Mouse (Mus musculus): ENCODE results near the gene F2r. TPM values are rescaled to one million over a fixed set of nuclear protein-coding genes. Genes with fewer than 3 reads are reported as not detected.

The F2r gene
- polyA plus RNA-seq, 1 experiment = 97.4 TPM

DNA sequence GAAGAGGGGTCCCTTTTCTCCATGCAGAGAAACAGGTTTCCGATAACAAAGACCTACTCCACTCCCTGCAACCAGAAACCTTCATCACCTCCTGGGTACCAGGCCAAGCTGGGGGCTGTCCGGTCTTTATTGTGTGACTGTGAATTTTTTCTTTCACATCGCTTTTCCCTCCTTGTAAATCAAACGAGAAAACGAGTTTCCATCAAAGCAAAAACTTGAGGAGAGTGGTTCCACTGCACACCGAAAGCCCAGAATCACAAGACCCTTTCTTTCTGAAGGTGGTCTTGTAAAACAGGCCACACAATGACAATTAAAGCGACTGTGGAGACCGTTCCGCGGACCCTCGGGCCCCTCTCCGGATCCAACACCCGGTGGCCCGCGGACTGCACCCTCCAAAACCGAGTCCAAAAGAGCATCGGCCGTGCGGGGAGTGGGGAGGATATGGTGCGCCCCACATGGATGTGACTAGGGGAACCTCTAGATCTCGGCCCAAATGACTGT, 566 bp downstream of the F2r start:
- peak overlapping the region; percentile 74 for H3ac ChIP-seq (ENCODE audit: control insufficient read depth, insufficient read length, low read depth)
- peaks cover 20% of the 10 kb centered on the region for H3K36me3 ChIP-seq (ENCODE audit: control insufficient read depth, insufficient read depth)
- no peak for TF ChIP-seq FOSL1 (IDR thresholded peaks at IDR 0.05; ENCODE audit: insufficient read depth, low read length, poor library complexity, severe bottlenecking)
- no peak for TF ChIP-seq CEBPB (IDR thresholded peaks at IDR 0.05; ENCODE audit: low read depth)
- no peak for TF ChIP-seq USF1 (IDR thresholded peaks at IDR 0.05; ENCODE audit: low read depth)
- TF ChIP-seq CTCF (IDR thresholded peaks at IDR 0.05; ENCODE audit: control insufficient read depth, insufficient read depth, insufficient read length) = no peak
- no peak for TF ChIP-seq MYOG (IDR thresholded peaks at IDR 0.05; ENCODE audit: control insufficient read depth, extremely low read depth, insufficient read length)
- no peak for TF ChIP-seq MYOD1 (IDR thresholded peaks at IDR 0.05; ENCODE audit: control insufficient read depth, insufficient read length, low read depth)
- TF ChIP-seq MAX (IDR thresholded peaks at IDR 0.05) = no peak
- H3K79me2 ChIP-seq (ENCODE audit: control insufficient read depth, insufficient read depth) = peaks cover 55% of the 10 kb centered on the region
- H3K4me3 ChIP-seq (ENCODE audit: insufficient read depth, poor library complexity, severe bottlenecking) = peak overlapping the region; percentile 84
- H3K79me3 ChIP-seq (ENCODE audit: low read depth) = peaks cover 52% of the 10 kb centered on the region
- no peaks in the 10 kb centered on the region for H3K27me3 ChIP-seq (ENCODE audit: control insufficient read depth, insufficient read depth, insufficient read length)

DNA sequence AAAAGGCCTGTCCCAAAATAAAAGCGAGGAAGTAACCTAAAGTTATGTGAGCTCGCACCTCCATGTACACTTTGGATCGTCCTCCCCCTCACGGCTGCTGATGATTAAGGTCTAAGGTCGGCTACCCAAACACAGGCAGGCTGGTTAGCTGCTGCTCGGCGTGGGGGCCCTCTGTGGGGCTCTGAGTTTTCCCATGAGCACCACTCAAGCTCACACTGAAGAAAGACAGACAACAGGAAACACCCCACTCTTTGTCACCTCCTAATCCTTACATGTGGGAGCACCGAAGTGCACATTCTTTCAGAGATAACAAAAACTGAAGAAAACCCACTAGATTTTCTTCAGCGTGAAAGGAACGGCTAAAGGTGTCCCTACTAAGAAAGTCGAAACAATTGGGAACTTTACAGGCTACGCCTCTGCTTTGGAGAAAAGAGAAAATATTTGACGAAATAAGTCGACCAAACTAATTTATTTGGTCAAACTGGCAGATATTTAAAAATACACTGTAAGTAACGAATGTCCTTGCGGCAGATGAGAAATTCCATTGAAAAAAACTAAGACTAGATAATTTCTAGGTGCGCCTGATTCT, 1.1 kb downstream of the F2r start:
- Histone ChIP-seq H3K79me2 (ENCODE audit: control insufficient read depth, insufficient read depth) (peaks cover 60% of the 10 kb centered on the region), H3K79me3 (ENCODE audit: low read depth) (peaks cover 58% of the 10 kb centered on the region), H3K27me3 (ENCODE audit: control insufficient read depth, insufficient read depth, insufficient read length) (no peaks in the 10 kb centered on the region), H3K36me3 (ENCODE audit: control insufficient read depth, insufficient read depth) (peaks cover 26% of the 10 kb centered on the region), H3K4me3 (ENCODE audit: insufficient read depth, poor library complexity, severe bottlenecking) (peak overlapping the region; percentile 84), H3ac (ENCODE audit: control insufficient read depth, insufficient read length, low read depth) (peak overlapping the region; percentile 74)
- TF ChIP-seq MYOG (IDR thresholded peaks at IDR 0.05; ENCODE audit: control insufficient read depth, extremely low read depth, insufficient read length) (no peak), FOSL1 (IDR thresholded peaks at IDR 0.05; ENCODE audit: insufficient read depth, low read length, poor library complexity, severe bottlenecking) (no peak), MAX (IDR thresholded peaks at IDR 0.05) (no peak), USF1 (IDR thresholded peaks at IDR 0.05; ENCODE audit: low read depth) (no peak), MYOD1 (IDR thresholded peaks at IDR 0.05; ENCODE audit: control insufficient read depth, insufficient read length, low read depth) (no peak), CTCF (IDR thresholded peaks at IDR 0.05; ENCODE audit: control insufficient read depth, insufficient read depth, insufficient read length) (no peak)

DNA sequence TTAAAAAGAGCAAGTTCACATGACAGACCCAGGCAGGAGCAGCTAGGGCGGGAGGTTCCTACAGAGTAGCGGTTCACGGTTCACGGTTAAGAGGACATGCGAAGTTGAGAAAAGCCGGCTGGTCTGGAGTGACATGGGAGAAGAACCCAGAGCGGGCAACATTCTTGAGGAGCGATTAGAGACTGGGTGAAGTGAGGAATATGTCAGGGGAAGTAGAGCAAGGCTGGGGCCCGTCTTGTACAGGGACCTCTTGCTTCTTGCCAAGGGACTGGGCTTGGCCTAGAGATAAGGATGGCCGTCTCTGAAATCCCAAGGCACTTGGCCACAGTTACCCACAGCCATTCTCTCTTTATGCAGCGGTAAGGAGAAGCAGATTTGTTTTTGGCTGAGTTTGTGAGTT, 1.8 kb downstream of the F2r start:
- peaks cover 67% of the 10 kb centered on the region for H3K79me2 ChIP-seq (ENCODE audit: control insufficient read depth, insufficient read depth)
- peak overlapping the region; percentile 84 for H3K4me3 ChIP-seq (ENCODE audit: insufficient read depth, poor library complexity, severe bottlenecking)
- H3K36me3 ChIP-seq (ENCODE audit: control insufficient read depth, insufficient read depth) = peaks cover 32% of the 10 kb centered on the region
- H3ac ChIP-seq (ENCODE audit: control insufficient read depth, insufficient read length, low read depth) = peak overlapping the region; percentile 52
- no peak for TF ChIP-seq CEBPB (IDR thresholded peaks at IDR 0.05; ENCODE audit: low read depth)
- TF ChIP-seq MYOG (IDR thresholded peaks at IDR 0.05; ENCODE audit: control insufficient read depth, extremely low read depth, insufficient read length) = no peak
- TF ChIP-seq MAX (IDR thresholded peaks at IDR 0.05) = no peak
- no peak for TF ChIP-seq FOSL1 (IDR thresholded peaks at IDR 0.05; ENCODE audit: insufficient read depth, low read length, poor library complexity, severe bottlenecking)
- TF ChIP-seq CTCF (IDR thresholded peaks at IDR 0.05; ENCODE audit: control insufficient read depth, insufficient read depth, insufficient read length) = no peak
- no peak for TF ChIP-seq USF1 (IDR thresholded peaks at IDR 0.05; ENCODE audit: low read depth)
- no peak for TF ChIP-seq MYOD1 (IDR thresholded peaks at IDR 0.05; ENCODE audit: control insufficient read depth, insufficient read length, low read depth)
- no peaks in the 10 kb centered on the region for H3K27me3 ChIP-seq (ENCODE audit: control insufficient read depth, insufficient read depth, insufficient read length)
- H3K79me3 ChIP-seq (ENCODE audit: low read depth) = peaks cover 62% of the 10 kb centered on the region

DNA sequence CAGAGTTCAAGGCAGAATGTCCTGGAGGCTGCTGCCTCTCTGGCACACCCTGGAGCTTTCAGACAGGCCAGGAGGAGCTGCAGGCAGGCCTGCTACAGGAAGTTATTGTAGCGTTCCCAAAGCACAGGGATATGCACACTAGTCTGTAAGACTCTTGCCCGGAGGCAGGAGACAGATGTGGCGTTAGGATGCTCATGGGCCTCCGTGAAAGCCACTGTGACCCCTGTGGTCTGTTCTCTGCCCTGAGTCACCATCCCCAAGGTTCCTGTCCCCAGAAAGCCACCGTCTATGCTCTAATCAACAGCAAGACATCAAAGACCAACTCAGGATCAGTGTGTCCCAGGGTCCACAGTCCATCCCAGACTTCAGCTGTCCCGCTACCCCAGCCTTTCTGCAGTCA, 3.5 kb downstream of the F2r start:
- no peak for TF ChIP-seq USF1 (IDR thresholded peaks at IDR 0.05; ENCODE audit: low read depth)
- no peak for TF ChIP-seq MYOG (IDR thresholded peaks at IDR 0.05; ENCODE audit: control insufficient read depth, extremely low read depth, insufficient read length)
- TF ChIP-seq MAX (IDR thresholded peaks at IDR 0.05) = no peak
- no peak for TF ChIP-seq CEBPB (IDR thresholded peaks at IDR 0.05; ENCODE audit: low read depth)
- TF ChIP-seq CTCF (IDR thresholded peaks at IDR 0.05; ENCODE audit: control insufficient read depth, insufficient read depth, insufficient read length) = no peak
- TF ChIP-seq MYOD1 (IDR thresholded peaks at IDR 0.05; ENCODE audit: control insufficient read depth, insufficient read length, low read depth) = no peak
- no peak for TF ChIP-seq FOSL1 (IDR thresholded peaks at IDR 0.05; ENCODE audit: insufficient read depth, low read length, poor library complexity, severe bottlenecking)
- Histone ChIP-seq H3K27me3 (ENCODE audit: control insufficient read depth, insufficient read depth, insufficient read length) (no peaks in the 10 kb centered on the region), H3ac (ENCODE audit: control insufficient read depth, insufficient read length, low read depth) (peak overlapping the region; percentile 5), H3K36me3 (ENCODE audit: control insufficient read depth, insufficient read depth) (peaks cover 37% of the 10 kb centered on the region), H3K79me3 (ENCODE audit: low read depth) (peaks cover 77% of the 10 kb centered on the region), H3K4me3 (ENCODE audit: insufficient read depth, poor library complexity, severe bottlenecking) (no peak overlapping the region), H3K79me2 (ENCODE audit: control insufficient read depth, insufficient read depth) (peaks cover 84% of the 10 kb centered on the region)

DNA sequence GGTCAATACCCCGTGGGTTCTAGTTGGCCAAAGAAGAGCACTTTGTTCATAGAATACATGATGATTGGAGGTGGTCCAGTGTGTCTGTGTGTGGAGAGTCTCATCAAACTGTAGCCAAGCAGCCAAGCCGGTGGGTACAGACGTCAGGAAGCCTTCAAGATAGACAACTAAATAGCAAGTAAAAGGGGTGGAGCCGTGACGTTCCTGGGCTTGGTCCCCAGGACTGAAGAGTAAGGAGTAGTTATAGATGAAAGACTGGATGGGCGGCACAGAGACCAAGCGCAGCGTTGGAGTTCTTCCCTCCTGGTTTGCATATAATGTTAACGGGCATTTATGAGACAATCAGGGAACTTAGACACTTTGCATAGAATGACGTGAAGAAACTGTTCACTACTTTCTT, 6.0 kb downstream of the F2r start:
- peaks cover 93% of the 10 kb centered on the region for H3K79me3 ChIP-seq (ENCODE audit: low read depth)
- peaks cover 40% of the 10 kb centered on the region for H3K36me3 ChIP-seq (ENCODE audit: control insufficient read depth, insufficient read depth)
- no peaks in the 10 kb centered on the region for H3K27me3 ChIP-seq (ENCODE audit: control insufficient read depth, insufficient read depth, insufficient read length)
- H3K79me2 ChIP-seq (ENCODE audit: control insufficient read depth, insufficient read depth) = peaks cover 100% of the 10 kb centered on the region
- TF ChIP-seq FOSL1 (IDR thresholded peaks at IDR 0.05; ENCODE audit: insufficient read depth, low read length, poor library complexity, severe bottlenecking) = no peak
- no peak for TF ChIP-seq MAX (IDR thresholded peaks at IDR 0.05)
- TF ChIP-seq CTCF (IDR thresholded peaks at IDR 0.05; ENCODE audit: control insufficient read depth, insufficient read depth, insufficient read length) = no peak
- TF ChIP-seq MYOD1 (IDR thresholded peaks at IDR 0.05; ENCODE audit: control insufficient read depth, insufficient read length, low read depth) = no peak
- no peak for TF ChIP-seq CEBPB (IDR thresholded peaks at IDR 0.05; ENCODE audit: low read depth)
- no peak for TF ChIP-seq MYOG (IDR thresholded peaks at IDR 0.05; ENCODE audit: control insufficient read depth, extremely low read depth, insufficient read length)
- no peak for TF ChIP-seq USF1 (IDR thresholded peaks at IDR 0.05; ENCODE audit: low read depth)
- H3K4me3 ChIP-seq (ENCODE audit: insufficient read depth, poor library complexity, severe bottlenecking) = no peak overlapping the region
- no peak overlapping the region for H3ac ChIP-seq (ENCODE audit: control insufficient read depth, insufficient read length, low read depth)
